Mouse (Mus musculus) cerebellum, postnatal 25 days (tissue): ENCODE results near the gene Mtch2.
A peak's percentile ranks its signal among the peaks of the same experiment; 100 is the strongest.

Source experiments
- DNase-seq, 2 experiments: peaks; one replicate each; pipeline ENCODE4 v3.0.0; 2021; ENCODE audit warnings: mixed read lengths in 2 of 2

The Mtch2 gene

DNA sequence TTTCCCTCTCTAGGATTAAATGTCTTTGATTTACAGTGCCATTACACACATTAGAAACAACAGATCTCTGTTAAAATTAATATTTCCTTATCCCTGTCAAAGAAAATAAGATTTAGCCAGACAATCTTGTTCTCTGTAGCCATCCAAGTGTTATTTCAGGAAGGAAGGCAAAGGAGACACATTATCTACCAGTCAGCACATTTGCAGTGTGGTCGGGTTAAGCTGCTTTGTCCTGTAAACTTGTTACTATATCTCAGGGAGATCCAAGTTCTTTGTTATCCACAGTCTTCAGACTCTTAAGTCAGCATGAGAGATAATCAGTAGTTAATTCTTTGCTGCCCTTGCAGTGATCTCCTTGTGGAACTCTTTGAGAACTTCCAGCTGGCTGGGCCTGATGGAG, 63.9 kb downstream of the Mtch2 start:
- DNase-seq = no peak

DNA sequence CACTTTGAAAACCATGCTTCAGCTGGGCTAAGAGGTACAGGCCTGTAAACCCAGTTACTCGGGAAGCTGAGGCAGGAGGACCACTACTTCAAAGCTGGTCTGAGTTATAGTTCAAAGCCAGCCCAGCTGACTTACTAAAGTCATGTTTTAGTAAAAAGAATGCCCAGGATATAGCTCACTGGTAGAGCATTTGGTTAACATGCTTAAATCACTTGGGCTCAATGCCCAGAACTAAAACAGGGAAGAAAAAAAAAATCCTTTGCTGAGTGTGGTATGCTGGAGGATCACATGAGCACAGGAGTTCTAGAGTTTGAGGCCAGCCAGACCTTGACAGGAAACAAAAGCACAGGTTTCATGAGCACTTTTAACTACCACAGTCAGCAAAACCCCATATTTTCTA, 64.7 kb downstream of the Mtch2 start:
- DNase-seq = no peak

DNA sequence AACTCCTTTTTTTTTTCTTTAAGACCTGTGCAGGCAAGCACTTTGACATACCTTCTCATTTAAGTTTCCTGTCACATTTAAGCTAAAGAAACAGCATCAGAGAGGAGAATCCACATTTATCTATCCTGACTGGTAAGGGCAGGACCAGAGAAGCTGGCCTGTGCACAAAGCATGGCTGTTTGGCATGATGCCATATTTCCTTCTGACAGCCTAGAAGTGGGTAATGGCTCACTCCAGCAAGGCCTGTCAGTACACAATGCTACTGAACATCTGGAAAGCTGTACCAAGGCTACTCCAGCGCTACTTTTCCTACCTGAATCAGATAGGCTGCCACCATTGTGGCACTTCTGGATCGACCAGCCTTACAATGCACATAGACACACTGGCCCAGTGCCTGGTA, 66.7 kb downstream of the Mtch2 start:
- peak; percentile 43 to 56 for DNase-seq

DNA sequence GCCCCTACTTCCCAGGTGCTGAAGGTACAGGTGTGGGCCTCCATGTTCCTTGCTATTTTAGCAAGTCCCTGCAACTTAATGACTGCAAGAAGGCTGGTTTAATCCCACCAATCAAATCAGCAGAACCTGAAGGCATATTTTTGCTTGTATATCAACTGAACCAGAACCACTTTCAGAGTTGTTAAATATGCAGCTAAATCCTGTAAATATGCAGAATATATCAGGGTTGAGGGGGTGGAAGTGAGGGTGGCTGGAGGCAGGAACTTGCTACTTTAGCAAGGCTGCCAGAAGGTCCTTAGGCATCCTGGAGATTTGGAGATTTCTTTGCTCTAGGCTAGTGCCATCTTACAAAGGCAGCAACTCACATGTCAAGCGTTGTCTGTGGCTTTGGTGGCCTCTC, 68.6 kb downstream of the Mtch2 start:
- DNase-seq = no peak
